Mouse (Mus musculus): ENCODE results near the gene Col24a1. TPM values are rescaled to one million over a fixed set of nuclear protein-coding genes. Genes with fewer than 3 reads are reported as not detected.

The Col24a1 gene
- polyA plus RNA-seq, 1 experiment from 2014 or later: 2.0 TPM

DNA sequence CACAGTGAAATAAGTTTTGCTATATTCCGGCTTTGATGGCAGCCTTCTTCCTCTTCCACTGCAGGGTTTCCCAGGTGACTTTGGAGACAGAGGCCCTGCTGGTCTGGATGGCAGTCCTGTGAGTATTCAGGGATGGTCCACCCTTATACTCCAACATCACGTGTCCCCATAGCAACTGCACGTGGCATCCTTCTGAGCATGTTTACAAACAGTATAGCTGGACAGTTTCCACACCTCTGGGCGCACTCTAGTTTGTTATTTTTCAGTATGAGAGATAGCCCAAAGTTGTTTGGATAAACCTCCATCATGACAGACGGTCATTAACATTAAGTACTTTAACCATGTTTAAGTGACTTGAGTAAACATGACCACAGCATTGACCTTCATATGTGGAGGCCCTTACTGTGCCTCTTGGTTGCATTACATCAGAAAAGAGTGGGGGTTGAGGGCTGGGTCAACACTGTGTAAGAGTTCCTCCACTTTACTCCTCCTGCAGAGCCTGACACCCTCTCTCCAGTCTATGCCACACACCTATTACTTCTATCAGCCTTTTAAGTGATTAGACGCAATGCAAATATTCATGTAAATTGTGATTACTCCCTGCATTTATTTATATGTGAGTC, 64.7 kb downstream of the Col24a1 start:
- Histone ChIP-seq H3K27me3 (no peaks in the 10 kb centered on the region), H3K27ac (no peak overlapping the region), H3K9me3 (no peaks in the 10 kb centered on the region), H3K36me3 (no peaks in the 10 kb centered on the region), H3K9ac (replicated peaks) (no peak overlapping the region), H3K4me3 (replicated peaks) (no peak overlapping the region), H3K4me2 (no peak overlapping the region), H3K4me1 (replicated peaks) (no peaks in the 10 kb centered on the region)
- WGBS: 89% methylated on average over 6 of the region's 6 CpGs
- ATAC-seq (ENCODE audit: insufficient number of reproducible peaks, insufficient read depth, low FRiP score, low TSS enrichment, low read depth): no peak

DNA sequence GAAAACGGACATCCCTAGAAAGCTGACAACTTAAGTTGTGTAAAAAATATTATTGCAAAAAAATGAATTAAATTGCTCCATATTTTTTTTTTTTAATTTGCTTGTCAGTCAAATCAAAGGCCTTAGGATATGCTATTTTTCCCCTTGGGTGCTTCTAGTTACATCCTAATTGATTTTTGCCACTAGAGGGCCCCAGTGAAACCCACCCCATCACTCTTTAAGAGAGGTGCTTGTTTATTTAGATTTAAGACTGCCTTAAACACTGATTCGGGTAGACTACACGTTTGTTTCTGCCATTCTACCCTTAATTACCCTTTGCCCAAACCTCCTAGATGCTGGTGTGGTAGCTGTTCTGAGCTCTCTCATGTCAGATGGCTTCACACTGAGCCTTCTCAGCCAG, 73.0 kb downstream of the Col24a1 start:
- H3K9me3 ChIP-seq: no peaks in the 10 kb centered on the region
- 25% methylated on average over 3 of the region's 3 CpGs for WGBS
- H3K27ac ChIP-seq: no peak overlapping the region
- no peaks in the 10 kb centered on the region for H3K27me3 ChIP-seq
- H3K4me1 ChIP-seq (replicated peaks): no peaks in the 10 kb centered on the region
- no peak for ATAC-seq (ENCODE audit: insufficient number of reproducible peaks, insufficient read depth, low FRiP score, low TSS enrichment, low read depth)
- no peak overlapping the region for H3K4me2 ChIP-seq
- no peaks in the 10 kb centered on the region for H3K36me3 ChIP-seq
- H3K4me3 ChIP-seq (replicated peaks): no peak overlapping the region
- H3K9ac ChIP-seq (replicated peaks): no peak overlapping the region

GRCm38 (mm10) chr3:145367176-145367717, 75.0 kb downstream of the Col24a1 start:
- no peak overlapping the region for H3K9ac ChIP-seq (replicated peaks)
- no peaks in the 10 kb centered on the region for H3K4me1 ChIP-seq (replicated peaks)
- no peak overlapping the region for H3K4me2 ChIP-seq
- 72% methylated on average over 4 of the region's 4 CpGs for WGBS
- H3K27ac ChIP-seq: no peak overlapping the region
- no peak for ATAC-seq (ENCODE audit: insufficient number of reproducible peaks, insufficient read depth, low FRiP score, low TSS enrichment, low read depth)
- no peaks in the 10 kb centered on the region for H3K27me3 ChIP-seq
- no peaks in the 10 kb centered on the region for H3K9me3 ChIP-seq
- H3K36me3 ChIP-seq: no peaks in the 10 kb centered on the region
- H3K4me3 ChIP-seq (replicated peaks): no peak overlapping the region

DNA sequence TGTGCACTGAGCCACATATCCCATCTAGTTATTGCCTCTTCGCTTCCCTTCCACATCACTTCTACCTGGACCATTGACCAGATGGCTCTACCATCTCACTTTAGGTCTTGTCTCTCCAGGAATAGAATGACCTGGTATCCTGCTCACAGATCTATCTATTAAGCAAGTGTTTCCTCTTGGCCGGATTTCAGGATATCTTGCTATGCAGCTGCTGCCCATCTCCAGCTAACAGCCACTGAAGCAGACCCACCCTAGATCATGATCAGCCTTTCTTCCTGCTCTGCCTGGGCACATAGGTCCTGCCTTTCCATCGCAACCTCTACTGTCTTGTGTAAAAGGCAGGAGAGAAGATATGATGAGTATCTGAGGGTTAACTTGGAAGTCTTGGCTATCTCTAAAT, 84.0 kb downstream of the Col24a1 start:
- H3K36me3 ChIP-seq: no peaks in the 10 kb centered on the region
- H3K4me1 ChIP-seq (replicated peaks): no peaks in the 10 kb centered on the region; the same call in 1 of the 2 replicates
- no peak overlapping the region for H3K4me2 ChIP-seq
- no peak overlapping the region for H3K27ac ChIP-seq
- no peak for ATAC-seq (ENCODE audit: insufficient number of reproducible peaks, insufficient read depth, low FRiP score, low TSS enrichment, low read depth)
- no peaks in the 10 kb centered on the region for H3K9me3 ChIP-seq
- WGBS: 91% methylated on average over 3 of the region's 3 CpGs
- H3K4me3 ChIP-seq (replicated peaks): no peak overlapping the region
- no peak overlapping the region for H3K9ac ChIP-seq (replicated peaks)
- H3K27me3 ChIP-seq: no peaks in the 10 kb centered on the region

GRCm38 (mm10) chr3:145383095-145383494, 90.8 kb downstream of the Col24a1 start:
- no peaks in the 10 kb centered on the region for H3K27me3 ChIP-seq
- H3K36me3 ChIP-seq: no peaks in the 10 kb centered on the region
- 70% methylated on average over 13 of the region's 13 CpGs for whole genome bisulfite sequencing
- no peak overlapping the region for H3K9ac ChIP-seq (replicated peaks)
- no peak for ATAC-seq (ENCODE audit: insufficient number of reproducible peaks, insufficient read depth, low FRiP score, low TSS enrichment, low read depth)
- H3K9me3 ChIP-seq: no peaks in the 10 kb centered on the region
- H3K4me1 ChIP-seq (replicated peaks): peaks cover 7% of the 10 kb centered on the region
- no peak overlapping the region for H3K4me2 ChIP-seq
- 0 out of 2 replicates have a peak overlapping the region, but pooled peaks have one; percentile 17 for H3K27ac ChIP-seq
- H3K4me3 ChIP-seq (replicated peaks): no peak overlapping the region

- no peak overlapping the region for H3K4me2 ChIP-seq
- peak overlapping the region; percentile 66; the same call in 1 of the 2 replicates for H3K27ac ChIP-seq
- H3K9me3 ChIP-seq: no peaks in the 10 kb centered on the region
- peaks cover 9% of the 10 kb centered on the region; the same call in 1 of the 2 replicates for H3K4me1 ChIP-seq (replicated peaks)
- ATAC-seq (ENCODE audit: insufficient number of reproducible peaks, insufficient read depth, low FRiP score, low TSS enrichment, low read depth): 0 out of 2 replicates have a peak, but pooled peaks have one; percentile 56
- H3K4me3 ChIP-seq (replicated peaks): no peak overlapping the region
- H3K9ac ChIP-seq (replicated peaks): no peak overlapping the region
- H3K36me3 ChIP-seq: no peaks in the 10 kb centered on the region
- H3K27me3 ChIP-seq: no peaks in the 10 kb centered on the region
Measured at GRCm38 (mm10) chr3:145386434-145386833, 94.2 kb downstream of the Col24a1 start.

- Histone ChIP-seq H3K9me3 (no peaks in the 10 kb centered on the region), H3K4me2 (no peak overlapping the region), H3K9ac (replicated peaks) (no peak overlapping the region), H3K4me1 (replicated peaks) (peaks cover 12% of the 10 kb centered on the region), H3K36me3 (no peaks in the 10 kb centered on the region), H3K4me3 (replicated peaks) (no peak overlapping the region), H3K27ac (no peak overlapping the region), H3K27me3 (no peaks in the 10 kb centered on the region)
- 83% methylated on average over 4 of the region's 4 CpGs for WGBS
- no peak for ATAC-seq (ENCODE audit: insufficient number of reproducible peaks, insufficient read depth, low FRiP score, low TSS enrichment, low read depth)
Measured at GRCm38 (mm10) chr3:145390681-145391080, 98.4 kb downstream of the Col24a1 start.

GRCm38 (mm10) chr3:145391986-145392659, 99.9 kb downstream of the Col24a1 start:
- H3K4me3 ChIP-seq (replicated peaks): no peak overlapping the region
- H3K27ac ChIP-seq: peak overlapping the region; percentile 3; the same call in 1 of the 2 replicates
- no peak overlapping the region for H3K9ac ChIP-seq (replicated peaks)
- no peak overlapping the region; the same call in 1 of the 2 replicates for H3K4me2 ChIP-seq
- H3K4me1 ChIP-seq (replicated peaks): peaks cover 12% of the 10 kb centered on the region
- H3K9me3 ChIP-seq: no peaks in the 10 kb centered on the region
- ATAC-seq (ENCODE audit: insufficient number of reproducible peaks, insufficient read depth, low FRiP score, low TSS enrichment, low read depth): peak; percentile 65
- H3K36me3 ChIP-seq: no peaks in the 10 kb centered on the region
- H3K27me3 ChIP-seq: no peaks in the 10 kb centered on the region
- 48% methylated on average over 19 of the region's 19 CpGs for WGBS

DNA sequence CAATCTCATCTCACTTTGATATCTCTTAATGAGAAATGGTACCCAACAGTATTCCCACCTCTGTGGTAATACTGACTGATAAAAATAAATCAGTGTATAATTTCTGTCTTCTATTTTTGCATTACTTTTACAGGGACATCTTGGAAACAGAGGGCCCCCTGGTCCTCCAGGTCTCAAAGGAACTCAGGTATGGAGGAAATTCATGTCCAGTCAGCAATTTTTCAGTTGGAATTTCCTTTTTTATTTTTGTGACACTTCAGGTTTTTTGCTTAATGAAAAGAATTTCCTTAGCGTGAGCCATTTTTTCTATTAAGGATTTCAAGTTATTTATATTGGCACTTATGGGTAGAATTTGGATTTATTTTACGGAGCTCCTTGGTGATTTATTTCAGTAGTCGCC, 106.9 kb downstream of the Col24a1 start:
- ATAC-seq (ENCODE audit: insufficient number of reproducible peaks, insufficient read depth, low FRiP score, low TSS enrichment, low read depth): no peak
- no peaks in the 10 kb centered on the region for H3K9me3 ChIP-seq
- no peak overlapping the region for H3K4me3 ChIP-seq (replicated peaks)
- H3K9ac ChIP-seq (replicated peaks): no peak overlapping the region
- 89% methylated on average over 3 of the region's 3 CpGs for WGBS
- H3K36me3 ChIP-seq: no peaks in the 10 kb centered on the region
- no peak overlapping the region for H3K4me2 ChIP-seq
- peaks cover 7% of the 10 kb centered on the region for H3K4me1 ChIP-seq (replicated peaks)
- H3K27me3 ChIP-seq: no peaks in the 10 kb centered on the region; the same call in 1 of the 2 replicates
- no peak overlapping the region for H3K27ac ChIP-seq

- H3K27me3 ChIP-seq: no peaks in the 10 kb centered on the region; the same call in 1 of the 2 replicates
- H3K36me3 ChIP-seq: no peaks in the 10 kb centered on the region
- 96% methylated on average over 10 of the region's 10 CpGs for WGBS
- H3K4me1 ChIP-seq (replicated peaks): peaks cover 10% of the 10 kb centered on the region
- H3K27ac ChIP-seq: no peak overlapping the region
- no peak for ATAC-seq (ENCODE audit: insufficient number of reproducible peaks, insufficient read depth, low FRiP score, low TSS enrichment, low read depth)
- H3K9ac ChIP-seq (replicated peaks): no peak overlapping the region
- no peaks in the 10 kb centered on the region for H3K9me3 ChIP-seq
- no peak overlapping the region for H3K4me2 ChIP-seq
- no peak overlapping the region for H3K4me3 ChIP-seq (replicated peaks)
Measured at GRCm38 (mm10) chr3:145402257-145402656, 110.0 kb downstream of the Col24a1 start.

DNA sequence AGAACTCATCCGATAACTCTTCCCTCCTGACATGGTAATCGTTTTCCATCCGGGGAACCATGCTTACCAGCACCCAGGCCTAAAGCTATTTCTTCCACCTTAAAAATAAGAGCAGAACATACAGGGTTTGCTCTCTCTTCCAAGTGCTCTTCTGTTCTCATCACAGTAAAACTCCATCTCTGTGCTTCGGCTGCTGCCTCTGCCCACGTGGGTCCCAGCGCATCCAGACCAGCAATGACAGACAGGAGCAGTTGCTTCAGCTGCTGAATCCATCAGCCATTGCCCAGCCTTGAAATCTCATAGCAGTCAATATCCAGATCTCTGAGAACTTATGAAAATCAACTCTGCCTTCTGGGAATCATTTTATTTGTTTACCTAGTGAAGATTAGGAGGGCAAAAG, 110.7 kb downstream of the Col24a1 start:
- peaks cover 10% of the 10 kb centered on the region for H3K4me1 ChIP-seq (replicated peaks)
- no peaks in the 10 kb centered on the region for H3K9me3 ChIP-seq
- no peaks in the 10 kb centered on the region; the same call in 1 of the 2 replicates for H3K27me3 ChIP-seq
- ATAC-seq (ENCODE audit: insufficient number of reproducible peaks, insufficient read depth, low FRiP score, low TSS enrichment, low read depth): no peak
- H3K4me3 ChIP-seq (replicated peaks): no peak overlapping the region
- H3K4me2 ChIP-seq: no peak overlapping the region
- H3K9ac ChIP-seq (replicated peaks): no peak overlapping the region
- WGBS: 91% methylated on average over 6 of the region's 6 CpGs
- H3K36me3 ChIP-seq: no peaks in the 10 kb centered on the region
- H3K27ac ChIP-seq: no peak overlapping the region
